Mouse (Mus musculus) ZHBTc4 (cell line): Measurements from ENCODE around the gene Rundc3a.

Experiments used
- DNase-seq: peaks from one replicate; pipeline ENCODE4 v3.0.0-alpha.2; 2011; ENCODE audit warnings: low read depth, low spot score

Gene Rundc3a

GRCm38 (mm10) chr11:102433866-102434265 is 40.7 kb downstream of the Rundc3a start:
- no peak for DNase-seq

DNA sequence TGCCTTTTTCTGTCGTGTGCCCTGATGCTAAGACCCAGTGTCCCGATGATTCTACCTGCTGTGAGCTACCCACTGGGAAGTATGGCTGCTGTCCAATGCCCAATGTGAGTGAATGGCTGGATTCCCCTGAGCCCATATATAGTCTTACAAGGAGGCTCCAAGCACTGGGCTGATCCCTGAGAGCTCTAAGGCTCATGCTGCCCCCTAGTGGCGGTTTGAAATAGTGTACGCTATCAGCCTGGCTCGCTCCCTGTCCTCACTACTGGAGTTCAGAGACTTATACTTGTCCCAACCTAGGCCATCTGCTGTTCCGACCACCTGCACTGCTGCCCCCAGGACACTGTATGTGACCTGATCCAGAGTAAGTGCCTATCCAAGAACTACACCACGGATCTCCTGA is 41.2 kb downstream of the Rundc3a start:
- DNase-seq = peak; percentile 92

GRCm38 (mm10) chr11:102434816-102435705 is 41.9 kb downstream of the Rundc3a start:
- no peak for DNase-seq

DNA sequence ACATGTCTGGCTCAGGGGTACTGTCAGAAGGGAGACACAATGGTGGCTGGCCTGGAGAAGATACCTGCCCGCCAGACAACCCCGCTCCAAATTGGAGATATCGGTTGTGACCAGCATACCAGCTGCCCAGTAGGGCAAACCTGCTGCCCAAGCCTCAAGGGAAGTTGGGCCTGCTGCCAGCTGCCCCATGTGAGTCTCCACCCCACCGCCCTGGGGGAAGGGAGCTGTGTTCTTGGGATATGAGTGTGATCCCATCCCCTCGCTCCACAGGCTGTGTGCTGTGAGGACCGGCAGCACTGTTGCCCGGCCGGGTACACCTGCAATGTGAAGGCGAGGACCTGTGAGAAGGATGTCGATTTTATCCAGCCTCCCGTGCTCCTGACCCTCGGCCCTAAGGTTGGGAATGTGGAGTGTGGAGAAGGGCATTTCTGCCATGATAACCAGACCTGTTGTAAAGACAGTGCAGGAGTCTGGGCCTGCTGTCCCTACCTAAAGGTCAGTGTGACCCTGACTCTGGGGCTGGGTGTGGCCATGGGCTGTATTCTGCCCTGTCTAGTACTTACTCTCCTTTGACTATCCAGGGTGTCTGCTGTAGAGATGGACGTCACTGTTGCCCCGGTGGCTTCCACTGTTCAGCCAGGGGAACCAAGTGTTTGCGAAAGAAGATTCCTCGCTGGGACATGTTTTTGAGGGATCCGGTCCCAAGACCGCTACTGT is 42.7 kb downstream of the Rundc3a start:
- no peak for DNase-seq

DNA sequence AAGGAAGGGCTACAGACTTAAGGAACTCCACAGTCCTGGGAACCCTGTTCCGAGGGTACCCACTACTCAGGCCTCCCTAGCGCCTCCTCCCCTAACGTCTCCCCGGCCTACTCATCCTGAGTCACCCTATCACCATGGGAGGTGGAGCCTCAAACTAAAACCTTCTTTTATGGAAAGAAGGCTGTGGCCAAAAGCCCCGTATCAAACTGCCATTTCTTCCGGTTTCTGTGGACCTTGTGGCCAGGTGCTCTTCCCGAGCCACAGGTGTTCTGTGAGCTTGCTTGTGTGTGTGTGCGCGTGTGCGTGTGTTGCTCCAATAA is 43.2 kb downstream of the Rundc3a start:
- no peak for DNase-seq

- DNase-seq = peak; percentile 90
Observed at GRCm38 (mm10) chr11:102437120-102438061, 44.2 kb downstream of the Rundc3a start.

DNA sequence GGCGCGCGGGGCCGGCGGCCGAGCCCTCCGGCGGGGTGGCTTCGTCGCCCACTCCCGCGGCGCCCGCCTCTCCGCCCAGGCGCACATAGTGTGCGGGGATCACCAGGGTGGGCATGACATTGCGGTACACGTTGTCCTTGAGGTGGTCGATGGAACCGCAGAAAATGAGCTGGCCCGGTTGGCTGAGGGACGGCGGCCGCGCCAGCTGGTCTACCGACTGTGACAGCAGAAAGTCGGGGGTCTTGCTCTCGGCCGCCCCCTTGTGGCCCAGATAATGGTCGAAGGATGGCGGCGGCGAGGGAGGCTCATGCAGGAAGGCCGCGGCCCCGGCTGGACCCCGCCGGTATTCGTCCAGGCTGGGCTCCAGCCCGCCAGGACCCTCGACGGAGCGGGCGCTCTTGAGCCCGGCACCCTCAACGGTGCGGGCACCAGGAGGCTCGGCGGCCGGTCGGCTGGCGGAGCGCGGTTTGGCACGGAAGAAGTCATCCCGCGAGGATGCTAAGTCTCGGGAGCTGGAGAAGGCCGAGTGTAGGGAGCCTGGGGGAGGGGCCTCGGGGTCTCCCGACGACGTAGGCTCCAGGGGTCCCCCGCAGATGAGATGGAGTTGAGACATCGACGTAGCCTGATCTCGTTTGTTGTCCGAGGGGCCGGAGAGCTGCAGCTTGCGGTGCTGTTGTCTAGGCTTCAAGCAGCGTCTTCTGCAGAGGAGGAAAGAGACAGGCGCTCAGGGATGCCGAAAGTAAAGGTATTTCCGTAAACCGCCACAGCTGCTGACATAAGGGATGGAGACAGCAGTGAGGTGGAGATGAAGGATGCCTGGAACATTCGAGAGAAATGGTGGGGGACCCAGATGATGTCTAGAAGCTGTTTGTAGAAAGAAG is 45.2 kb downstream of the Rundc3a start:
- DNase-seq = peak; percentile 89

DNA sequence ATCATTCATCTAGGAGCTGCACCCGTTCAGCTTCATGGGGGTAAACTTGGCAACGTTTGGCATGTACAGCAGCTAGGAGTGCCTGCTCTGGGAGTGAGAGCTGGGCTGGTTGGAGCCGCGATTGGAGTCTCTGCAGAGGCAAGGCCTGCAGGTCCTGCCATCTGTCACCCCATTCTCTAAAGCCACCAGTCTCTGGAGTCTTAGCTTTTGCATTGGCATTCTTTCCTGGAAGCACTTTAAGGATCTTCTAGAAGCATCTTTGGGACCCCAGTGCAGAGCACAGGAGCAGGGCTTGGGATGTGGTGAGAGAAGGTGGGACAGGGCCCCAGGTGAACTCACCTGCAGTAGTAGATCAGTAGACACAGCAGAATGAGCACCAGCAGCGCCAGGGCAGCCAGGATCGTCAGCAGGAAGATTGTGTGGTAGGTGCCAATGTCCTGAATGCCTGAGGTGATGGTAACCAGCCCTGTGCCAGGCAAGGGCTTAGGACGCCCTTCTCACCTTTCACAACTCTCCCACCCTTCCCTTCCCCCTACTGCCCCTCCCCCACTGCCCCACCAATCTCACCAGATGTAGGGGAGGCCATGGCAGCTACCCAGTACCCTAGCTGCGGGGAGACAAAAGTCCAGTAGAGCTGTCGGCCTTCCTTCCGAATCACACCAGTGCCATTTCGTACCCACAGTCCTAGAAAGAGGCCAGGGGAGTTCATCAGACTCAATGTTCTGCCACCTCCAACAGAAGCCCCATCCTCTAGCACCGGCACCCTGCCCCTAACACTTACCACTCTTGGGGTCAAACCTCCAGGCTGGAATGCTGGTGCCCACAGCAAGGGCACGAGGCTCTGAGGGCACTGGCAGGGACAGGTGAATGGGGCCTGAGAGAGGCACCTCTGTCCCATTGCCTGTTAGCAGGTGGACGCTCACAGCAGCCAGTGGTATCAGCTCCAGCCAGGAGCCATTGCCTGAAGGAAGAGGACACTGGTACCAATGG is 46.2 kb downstream of the Rundc3a start:
- DNase-seq = no peak

DNA sequence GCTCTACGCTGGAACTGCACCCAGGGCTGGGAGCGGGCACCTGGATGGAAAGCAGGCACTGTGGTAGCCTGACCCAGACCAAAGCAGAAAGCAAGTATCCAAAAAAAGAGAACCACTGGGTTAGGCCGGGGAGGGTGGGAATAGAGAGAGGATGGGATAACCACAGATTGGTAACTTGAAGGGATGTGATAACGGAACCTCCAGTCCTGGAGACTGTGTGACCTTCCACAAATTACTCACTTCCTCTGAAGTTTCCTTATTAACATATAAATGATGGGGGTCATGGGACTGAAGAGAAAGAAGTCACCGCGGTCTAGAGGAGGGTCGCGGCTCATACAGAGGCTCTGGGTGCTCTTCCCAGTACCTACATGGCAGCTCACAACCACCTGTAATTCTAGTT is 47.1 kb downstream of the Rundc3a start:
- DNase-seq = peak; percentile 30

- peak; percentile 65 for DNase-seq
Observed at GRCm38 (mm10) chr11:102441434-102441833, 48.2 kb downstream of the Rundc3a start.

DNA sequence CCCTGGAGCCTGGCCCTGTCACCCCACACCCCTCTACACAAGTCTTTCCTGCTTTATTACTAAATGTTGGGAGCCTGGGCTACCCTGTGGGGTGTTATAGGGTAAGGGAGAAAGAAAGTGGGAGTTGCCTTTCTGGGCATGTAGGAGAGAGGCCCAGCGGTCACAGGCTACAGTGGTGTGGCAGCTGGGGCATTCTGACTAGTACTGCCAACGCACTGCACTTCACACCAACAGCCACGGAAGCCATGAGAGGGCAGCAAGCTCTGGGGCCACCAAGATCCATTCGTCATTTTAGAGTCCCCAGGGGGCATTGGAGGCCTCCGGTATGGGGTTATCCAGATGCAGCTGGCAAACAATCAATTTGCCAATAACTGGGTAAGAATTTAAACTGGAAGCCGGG is 48.9 kb downstream of the Rundc3a start:
- no peak for DNase-seq

DNA sequence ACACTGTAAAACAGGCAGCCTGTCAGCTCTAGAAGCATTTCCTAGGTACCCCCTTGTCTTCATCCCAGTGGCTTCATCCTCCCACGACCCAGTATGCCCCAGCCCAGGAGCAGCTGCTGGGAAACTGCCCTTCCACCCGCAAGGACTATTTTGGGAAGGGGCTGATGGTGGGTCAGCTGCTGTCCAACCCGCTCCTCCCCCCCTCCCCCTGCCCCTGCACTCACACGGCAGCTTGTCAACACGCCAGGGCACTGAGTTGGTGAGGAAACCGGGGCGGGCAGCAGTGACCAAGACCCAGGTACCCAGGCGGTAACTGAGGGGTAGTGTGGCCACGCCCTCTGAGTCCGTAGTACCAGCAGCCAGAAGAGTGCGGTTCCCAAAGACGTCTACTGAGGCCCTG is 50.5 kb downstream of the Rundc3a start:
- no peak for DNase-seq

- DNase-seq = no peak
Observed at GRCm38 (mm10) chr11:102444321-102444720, 51.1 kb downstream of the Rundc3a start.

- DNase-seq = peak; percentile 43
Observed at GRCm38 (mm10) chr11:102444781-102445180, 51.6 kb downstream of the Rundc3a start.

DNA sequence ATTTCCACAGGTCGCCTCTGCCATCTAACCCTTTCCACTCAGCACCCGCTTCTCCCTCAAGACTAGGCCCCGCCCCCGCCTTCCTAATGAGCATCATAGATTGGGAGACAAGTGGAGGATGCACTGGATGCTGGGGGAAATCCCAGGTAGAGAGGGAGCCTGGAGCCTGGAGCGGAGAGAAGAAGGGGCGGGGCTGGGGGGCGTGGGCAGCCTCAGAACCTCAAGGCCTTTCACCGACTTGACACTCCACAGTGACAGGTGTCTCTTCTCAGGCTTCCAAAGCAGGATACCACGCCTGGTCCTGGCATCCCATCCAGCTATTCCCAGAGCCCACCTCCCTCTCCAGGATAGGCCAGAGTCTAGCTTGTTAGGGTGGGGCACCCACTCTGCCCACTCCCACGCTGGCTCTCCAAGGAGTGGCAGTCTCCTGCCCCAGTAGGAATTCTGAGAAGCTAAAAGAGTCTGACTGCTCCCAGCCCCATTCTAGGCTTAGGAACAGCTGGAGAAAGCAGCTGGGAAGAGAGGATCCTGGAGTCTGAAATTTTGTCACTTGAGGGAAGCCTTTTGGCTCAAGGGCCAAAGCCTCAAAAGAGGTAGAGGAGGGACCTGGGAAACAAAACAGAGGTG is 52.2 kb downstream of the Rundc3a start:
- DNase-seq = peak; percentile 91

- no peak for DNase-seq
Observed at GRCm38 (mm10) chr11:102445891-102446361, 52.7 kb downstream of the Rundc3a start.

DNA sequence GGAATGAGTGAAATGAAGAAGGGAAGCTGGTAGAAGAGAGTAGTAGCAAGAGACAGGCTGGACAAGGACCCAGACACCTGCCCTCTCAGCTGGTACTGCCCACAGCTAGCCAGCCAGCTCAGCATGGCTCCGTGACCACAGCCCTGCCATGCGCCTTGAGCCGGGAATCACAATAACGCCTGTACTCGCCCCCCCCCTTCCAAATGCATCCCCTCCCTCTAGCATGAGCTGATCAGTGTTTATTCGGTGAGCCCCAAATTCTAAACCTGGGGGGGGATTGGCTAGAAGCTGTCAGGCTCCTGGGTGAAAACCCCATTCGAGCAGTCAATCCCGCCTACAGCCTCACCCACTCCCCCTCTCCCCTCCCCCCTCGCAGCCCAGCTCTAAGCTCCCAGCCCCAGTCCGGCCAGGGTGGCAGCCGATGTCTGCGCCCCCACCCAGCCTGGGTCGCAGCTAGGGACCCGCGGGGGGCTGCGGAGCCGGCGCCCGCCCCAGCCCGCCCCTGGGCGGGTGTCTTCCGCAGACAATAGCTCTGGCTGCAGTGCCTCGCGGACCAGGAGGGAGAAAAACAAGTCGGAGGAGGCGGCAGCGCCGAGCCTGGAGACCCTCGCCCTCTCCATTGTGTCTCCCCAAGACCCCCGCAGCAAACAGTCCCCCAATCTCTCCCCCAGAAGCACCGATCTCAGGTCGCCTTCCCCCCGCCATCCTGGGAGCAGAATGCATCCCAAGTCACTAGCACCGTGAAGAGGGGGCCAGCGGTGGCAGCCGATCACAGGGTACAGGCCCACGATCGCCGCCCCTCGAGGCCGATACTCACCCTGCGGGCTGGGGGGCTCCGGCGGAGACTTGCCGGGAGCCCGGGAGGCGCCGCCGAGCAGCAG is 53.6 kb downstream of the Rundc3a start:
- DNase-seq = peak; percentile 48

- peak; percentile 89 for DNase-seq
Observed at GRCm38 (mm10) chr11:102447497-102447896, 54.3 kb downstream of the Rundc3a start, which contains the start of gene Fam171a2. Fam171a2 (minus strand) TSS chr11:102447682.
